Mouse (Mus musculus) CD4-positive, CD25-positive, alpha-beta regulatory T cell, adult 4 months (primary cell): ENCODE measurements around the gene Cfdp1. TPM values are rescaled to one million over a fixed set of nuclear protein-coding genes. Genes with fewer than 3 reads are reported as not detected.

Experiments used
- ATAC-seq: one replicate; pipeline ENCODE4 v1.8.0; 2017
- polyA plus RNA-seq, 2 experiments: library from polyadenylated mRNA; unstranded; fragments of 100-300 nt; shearing (Covaris generic); gene quantifications; one replicate each; pipeline ENCODE4 v1.2.1; 2017

Gene Cfdp1
- polyA plus RNA-seq, 2 experiments from 2014 or later, result 120 to 140 TPM

- ATAC-seq, result no peak
These were observed 88.5 kb downstream of the Cfdp1 start for GRCm38 (mm10) chr8:111765616-111766015.

DNA sequence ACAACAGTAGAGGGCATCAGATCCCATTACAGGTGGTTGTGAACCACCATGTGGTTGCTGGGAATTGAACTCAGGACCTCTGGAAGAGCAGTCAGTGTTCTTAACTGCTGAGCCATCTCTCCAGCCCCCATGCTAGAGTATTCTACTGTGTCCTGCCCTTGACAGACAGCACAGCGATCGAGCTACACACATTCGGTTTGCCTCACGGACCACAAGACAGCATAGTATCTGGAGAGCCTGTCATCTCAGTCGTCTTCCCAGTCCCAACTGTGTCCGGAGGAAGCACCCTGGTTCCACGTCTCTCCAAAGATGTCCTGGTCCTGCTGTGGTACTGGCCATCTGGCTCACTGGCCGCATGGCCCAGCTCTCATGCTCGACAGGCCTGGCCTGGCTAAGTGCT lies 89.0 kb downstream of the Cfdp1 start:
- no peak for ATAC-seq

DNA sequence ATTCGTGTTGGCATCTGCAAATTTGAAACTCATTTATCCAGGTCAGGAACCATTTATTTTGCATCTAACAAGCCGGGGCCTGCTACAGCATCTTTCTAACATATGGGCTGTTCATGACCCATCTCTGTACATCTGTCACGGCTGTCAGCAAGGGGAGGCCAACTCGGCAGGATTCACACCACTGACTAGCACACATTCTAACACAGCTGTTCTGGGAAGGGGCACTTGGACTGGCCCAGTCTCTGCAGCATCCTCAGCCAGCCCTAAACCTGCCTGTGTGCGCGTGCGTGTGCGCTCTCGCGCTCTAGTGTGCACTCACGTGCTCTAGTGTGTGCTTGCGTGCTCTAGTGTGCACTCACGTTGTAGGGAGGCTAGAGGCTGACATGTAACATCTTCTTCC lies 93.4 kb downstream of the Cfdp1 start:
- ATAC-seq, result no peak

- no peak for ATAC-seq
These were observed 95.3 kb downstream of the Cfdp1 start for GRCm38 (mm10) chr8:111758817-111759216.

GRCm38 (mm10) chr8:111757599-111757998 lies 96.5 kb downstream of the Cfdp1 start:
- ATAC-seq, result no peak

GRCm38 (mm10) chr8:111754736-111755135 lies 99.4 kb downstream of the Cfdp1 start:
- ATAC-seq, result no peak

DNA sequence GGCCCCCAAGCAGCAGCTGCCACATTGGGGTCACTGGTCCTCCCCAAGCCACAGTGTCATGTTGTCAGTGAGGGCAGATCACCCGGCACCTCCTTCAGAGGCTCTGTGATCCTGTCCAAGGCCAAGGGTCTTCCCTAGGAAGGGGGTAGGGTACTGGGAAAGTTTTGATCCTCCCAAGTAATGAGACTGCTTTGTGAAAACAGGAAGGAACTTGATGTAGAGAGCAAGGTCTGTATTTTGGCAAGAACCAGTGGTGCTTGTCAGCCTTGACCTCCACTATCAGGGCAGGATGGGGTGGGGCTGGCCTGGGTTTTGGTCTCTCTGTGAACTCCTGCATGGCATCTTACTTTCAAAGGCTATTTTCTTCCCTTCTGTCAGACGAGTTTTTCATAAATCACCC lies 100.0 kb downstream of the Cfdp1 start:
- no peak for ATAC-seq

DNA sequence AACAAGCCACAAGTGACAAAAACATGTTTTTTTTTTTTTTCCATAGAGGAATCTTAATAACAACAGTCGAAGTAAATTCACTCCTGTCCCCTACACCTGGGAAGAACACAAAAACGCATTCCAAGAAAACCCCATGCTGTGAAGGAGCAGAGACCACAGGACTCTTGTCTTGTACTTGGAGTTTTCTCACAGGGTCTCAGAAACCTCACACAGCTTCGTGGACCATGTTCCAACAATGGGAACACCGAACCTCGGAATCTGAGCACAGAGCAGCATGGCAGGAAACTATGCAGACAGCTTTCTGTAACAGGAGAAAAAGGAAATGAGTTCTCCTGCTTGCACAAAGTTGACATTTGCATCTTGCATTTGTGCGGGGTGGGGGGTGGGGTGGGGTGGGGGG lies 105.3 kb downstream of the Cfdp1 start:
- no peak for ATAC-seq

DNA sequence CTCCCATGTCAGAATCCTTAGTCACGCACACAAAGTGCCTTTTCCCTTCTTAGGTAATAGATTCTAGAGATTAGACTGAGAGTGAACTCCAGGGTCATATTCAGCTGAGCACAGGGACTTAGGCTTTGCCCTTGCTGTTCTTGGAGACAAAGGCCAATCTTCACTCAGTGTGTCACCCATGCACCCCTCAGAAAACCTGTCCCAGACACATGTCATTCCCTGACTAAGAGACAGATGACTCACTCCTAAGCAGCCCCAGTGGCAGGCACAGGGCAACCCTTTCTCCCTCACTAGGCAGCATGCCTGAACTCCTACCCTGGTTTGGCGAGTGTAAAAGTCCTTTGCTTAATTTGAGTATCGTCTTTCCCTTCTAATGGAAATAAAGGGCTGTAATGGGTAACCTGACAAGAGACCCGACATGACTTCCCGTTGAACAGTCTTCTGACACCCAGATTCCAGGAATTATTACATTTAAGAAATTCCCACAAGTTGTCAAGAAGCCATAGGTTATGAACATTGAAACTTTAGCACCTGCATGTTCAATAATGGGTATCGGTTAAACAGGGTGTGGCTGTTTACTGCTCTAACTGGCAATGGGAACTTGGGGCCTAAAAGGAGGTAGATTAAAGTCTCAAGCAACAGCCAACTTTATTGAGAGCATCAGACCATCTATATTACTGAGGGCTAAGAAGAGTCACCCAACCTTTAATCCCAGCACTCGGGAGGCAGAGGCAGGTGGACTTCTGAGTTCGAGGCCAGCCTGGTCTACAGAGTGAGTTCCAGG lies 106.0 kb downstream of the Cfdp1 start:
- ATAC-seq, result no peak

DNA sequence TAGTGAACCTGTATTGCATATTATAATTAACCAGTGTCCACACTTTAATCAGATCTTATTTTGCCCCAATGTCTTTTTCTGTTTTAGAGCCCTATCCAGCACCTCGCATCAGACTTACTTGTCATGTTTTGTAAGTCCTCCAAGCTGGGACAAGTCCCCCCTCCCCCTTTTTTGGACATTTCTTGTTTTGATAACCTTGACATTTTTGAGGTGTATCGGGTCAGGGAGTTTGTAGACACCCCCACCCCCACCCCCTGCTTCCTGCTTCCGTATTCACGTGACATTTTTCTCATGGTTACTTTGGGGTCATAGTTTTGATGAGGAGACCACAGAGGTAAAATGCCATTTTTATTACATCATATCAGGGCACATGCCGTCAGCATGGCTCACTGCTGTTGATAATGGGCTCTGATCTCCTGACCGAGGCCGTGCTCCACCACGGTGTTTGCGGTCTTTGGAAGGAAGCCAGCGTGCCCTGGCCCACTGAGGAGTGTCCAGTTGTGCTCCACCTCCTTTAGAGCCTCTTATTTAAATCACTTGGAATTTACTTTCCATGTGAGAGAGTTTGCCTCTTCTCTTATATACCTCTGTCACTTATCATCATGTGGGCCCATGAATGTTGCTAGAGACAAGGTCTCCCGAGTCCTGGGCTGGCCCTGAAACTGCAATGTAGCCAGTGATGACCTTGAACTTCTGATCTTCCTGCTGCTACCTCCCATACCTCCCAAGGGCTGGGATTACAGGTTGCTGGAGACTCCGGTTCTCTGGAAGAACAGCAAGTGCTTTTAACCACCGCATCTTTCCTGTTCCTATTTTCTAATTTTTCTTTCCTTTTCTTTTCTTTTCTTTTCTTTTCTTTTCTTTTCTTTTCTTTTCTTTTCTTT lies 107.3 kb downstream of the Cfdp1 start:
- ATAC-seq, result no peak

DNA sequence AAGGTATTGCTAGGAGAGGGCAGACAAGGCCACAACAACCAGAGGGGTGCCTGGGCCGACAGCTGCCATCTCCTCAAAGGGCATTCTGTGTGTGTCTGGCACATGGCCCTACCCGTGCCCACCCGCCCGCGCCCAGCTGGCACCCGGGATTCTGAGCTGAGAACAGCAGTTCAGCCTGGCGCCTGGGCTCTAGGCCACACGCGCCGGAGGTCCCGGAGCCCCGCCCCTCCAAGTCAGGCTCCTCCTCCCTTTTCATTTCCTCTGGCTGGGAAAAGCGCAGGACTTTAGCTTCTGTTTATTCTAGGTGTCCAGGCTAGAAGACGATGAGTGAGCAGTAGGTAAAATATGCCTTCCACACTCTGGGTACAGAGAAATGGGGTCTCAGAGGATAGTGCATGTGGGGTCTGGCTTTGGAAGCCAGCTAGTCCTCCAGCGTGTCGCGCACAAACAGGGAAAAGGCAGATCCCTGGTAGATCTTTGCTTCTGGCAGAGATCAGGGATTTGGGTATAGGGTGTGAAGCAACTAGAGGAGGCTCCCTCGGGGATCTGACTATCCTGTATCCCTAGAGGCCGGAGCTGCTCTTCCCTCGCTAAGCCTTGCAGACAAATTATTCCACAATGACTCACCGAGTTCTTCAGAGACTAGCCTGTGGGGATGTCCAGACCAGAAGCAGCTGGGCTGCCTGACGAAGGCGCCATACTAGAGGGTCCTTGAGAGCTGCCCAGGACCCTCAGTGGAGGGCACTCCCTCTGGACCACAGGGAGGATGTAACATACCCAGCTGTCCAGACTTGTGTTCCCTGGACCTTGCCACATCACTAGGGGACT lies 108.3 kb downstream of the Cfdp1 start:
- ATAC-seq, result no peak

DNA sequence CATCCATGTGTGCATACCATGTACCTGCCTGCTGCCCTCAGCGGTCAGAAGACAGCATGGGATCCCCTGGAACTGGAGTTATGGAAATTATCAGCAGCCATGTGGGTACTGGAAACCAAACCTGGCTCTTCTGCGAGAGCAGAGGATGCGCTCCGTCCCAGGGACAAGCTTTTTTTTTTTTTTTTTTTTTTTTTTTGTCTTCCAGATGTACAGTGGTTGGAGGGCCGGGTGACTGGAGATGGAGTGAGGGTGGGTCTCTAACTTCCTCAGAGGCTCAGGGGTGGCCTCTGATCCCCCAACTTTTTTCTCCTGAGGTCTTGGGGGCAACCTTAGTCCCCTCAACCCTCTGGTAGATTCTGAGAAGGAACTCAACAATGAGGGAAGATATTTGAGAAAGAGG lies 109.0 kb downstream of the Cfdp1 start:
- ATAC-seq, result no peak

DNA sequence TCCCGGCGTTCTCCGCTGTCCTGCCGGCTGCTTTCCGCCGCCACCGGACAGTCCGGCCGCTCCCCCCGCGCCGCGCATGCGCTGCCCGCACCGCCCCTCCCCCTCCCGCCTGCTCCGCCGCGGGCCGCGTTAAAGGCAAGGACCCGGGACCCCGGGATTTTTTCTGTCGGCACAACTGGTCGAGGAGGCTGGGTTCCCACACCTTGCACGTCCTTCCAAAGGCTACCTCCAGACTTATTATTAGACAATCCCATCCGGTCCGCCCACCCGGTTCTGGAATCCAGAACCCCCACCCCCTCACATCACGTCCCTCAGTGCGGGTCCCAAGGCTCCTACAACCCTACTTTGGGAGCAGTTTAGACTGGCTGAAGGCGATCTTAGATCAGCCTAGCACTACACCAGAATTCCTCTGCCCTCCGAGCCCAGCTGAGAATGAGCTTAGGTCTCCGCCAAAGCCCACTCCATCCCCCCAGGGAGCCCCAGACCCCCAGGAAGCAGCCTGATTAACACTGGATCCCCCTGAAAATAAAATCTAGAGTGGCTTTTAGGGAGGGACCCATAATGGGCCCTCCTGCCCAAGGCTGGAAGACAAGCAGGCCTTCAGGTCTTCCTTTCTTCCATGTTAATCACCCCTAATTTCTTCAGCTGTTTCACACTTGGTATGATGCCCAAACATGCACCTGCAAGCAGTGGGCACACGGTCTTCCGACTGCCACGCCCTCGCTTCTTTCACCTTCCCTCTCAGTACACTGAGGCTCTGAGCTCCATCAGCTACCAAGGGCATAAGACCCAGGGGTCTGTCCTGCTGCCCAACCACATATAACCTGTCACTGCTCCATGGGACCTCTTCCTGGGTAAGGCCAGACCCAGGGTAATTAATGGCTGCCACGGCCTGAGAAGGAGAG lies 110.0 kb downstream of the Cfdp1 start, which contains the start of gene Bcar1:
Gene Bcar1, minus strand, starts transcription at position 18 of the 905 bp plus-strand sequence.
- no peak for ATAC-seq

DNA sequence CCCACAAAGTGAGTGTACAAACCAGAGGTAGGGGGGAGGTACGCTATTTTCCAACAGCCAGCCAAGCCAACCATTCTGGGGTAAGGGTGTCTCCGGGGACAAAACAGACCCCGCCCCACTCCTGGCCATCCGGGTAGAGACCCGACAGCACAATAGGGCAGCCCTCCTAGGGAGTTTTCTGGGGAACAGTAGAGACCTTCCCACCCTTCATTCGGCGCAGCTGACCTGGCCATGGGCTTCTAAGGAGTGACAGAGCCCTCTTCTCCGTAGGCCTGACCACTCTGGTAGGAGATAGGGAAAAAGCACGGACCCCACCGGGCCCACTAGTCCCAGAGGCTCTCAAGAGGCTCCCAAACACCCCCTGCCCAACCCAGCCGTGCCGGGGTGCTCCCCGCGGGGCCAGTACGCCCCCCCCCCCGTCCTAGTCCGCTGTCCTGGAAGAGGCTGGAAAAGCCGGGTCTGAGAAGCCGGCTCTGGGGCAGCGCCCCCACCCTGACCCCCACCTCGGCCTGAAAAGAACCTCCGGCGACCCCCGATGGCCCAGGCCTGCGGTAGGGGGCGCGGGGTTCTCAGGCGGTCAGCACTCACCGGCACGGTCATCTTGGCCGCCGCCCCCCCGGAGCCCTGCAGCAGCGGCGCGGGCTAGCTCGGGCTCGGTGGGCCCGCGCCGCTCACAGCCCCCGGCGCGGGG lies 110.8 kb downstream of the Cfdp1 start:
- no peak for ATAC-seq

- no peak for ATAC-seq
These were observed 111.6 kb downstream of the Cfdp1 start for GRCm38 (mm10) chr8:111742261-111743037.

DNA sequence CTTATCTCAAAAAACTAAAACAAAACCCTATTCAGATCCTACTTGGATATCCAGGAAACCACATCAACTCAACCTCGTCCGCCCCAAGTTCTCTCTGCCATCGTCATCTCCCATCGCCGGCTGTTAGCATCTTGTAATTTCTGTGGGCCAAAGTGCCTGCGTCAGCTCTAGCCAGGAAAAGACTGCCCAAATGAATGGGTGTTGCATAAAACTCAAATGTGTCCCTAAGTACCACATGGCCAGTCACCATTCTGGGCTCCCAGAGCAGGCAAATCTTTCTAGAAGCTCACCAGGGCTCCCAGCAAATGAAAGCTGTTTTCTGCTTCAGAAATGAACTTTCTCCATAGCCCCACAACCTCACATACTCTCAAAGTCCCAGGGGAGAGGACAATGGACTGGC lies 112.5 kb downstream of the Cfdp1 start:
- no peak for ATAC-seq

DNA sequence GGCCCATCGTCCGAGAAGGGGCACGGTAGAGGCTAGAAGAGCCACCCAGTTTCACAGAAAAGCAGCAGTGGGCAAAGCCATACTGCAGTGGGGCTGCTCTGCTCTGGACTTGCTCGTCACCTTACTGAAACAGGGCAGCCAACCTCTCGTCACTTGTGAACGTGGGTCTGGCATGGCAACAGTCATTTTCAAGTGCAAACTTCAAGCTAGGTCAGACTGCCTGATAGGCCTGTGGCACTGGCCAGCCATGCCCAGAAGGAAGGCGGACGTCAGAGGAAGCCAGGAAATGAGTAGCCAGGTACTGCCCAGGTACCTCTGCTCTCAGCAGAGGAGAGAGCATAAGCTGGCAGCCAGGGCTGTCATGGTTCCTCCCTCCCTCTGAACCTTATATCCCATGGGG lies 113.1 kb downstream of the Cfdp1 start:
- no peak for ATAC-seq

- no peak for ATAC-seq
These were observed 113.8 kb downstream of the Cfdp1 start for GRCm38 (mm10) chr8:111740301-111740711.

DNA sequence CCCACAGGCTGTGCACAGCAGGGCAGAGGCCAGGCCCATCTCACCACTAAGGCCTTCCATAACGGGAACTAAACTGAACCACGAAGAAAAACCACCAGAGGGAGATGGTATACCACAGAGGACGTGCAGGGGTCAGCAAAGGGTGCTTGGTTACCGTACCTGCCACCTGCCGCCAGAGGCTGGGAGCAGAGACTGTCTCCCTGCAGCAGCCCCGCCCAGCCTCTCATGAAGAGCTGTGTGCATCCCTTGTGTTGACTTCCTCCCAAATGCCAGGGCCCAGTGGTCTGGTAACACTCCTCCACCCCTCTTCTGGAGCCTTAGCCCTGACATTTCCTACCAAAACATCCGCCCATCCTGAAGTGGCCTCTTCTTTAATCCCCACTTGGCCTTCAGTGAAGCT lies 114.5 kb downstream of the Cfdp1 start:
- ATAC-seq, result no peak

DNA sequence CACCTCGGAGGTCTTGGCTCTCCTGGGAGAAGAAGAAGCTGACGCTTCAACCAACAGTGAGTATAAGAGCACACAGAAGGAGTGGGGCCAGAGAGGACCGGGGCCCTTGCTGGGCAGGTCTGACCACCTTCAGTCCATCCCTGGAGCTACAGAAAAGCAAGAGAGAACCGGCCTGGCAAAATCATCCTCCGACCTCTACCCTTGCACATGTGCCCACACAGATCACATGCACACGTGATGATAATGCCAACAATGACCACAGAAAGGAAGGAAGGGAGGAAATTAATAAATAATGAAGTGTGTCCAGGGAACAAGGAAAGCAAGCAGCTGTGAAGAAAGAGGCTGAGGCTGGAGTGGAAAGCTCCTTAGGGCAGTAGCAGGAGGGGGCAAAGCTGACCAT lies 115.2 kb downstream of the Cfdp1 start:
- no peak for ATAC-seq
